Mouse (Mus musculus): ENCODE results near the gene Fam102a. TPM values are rescaled to one million over a fixed set of nuclear protein-coding genes. Genes with fewer than 3 reads are reported as not detected.
"Not testable (repeated sequence)": the region's sequence is repeated elsewhere in the genome, so short reads cannot be mapped to it uniquely, and the experiment has no call there.

The Fam102a gene
- 6.7 and 7.3 TPM in 2 replicates for polyA plus RNA-seq (2014; fragmentation: Nextera tagmentation; extraction: Ambion mirVana)

DNA sequence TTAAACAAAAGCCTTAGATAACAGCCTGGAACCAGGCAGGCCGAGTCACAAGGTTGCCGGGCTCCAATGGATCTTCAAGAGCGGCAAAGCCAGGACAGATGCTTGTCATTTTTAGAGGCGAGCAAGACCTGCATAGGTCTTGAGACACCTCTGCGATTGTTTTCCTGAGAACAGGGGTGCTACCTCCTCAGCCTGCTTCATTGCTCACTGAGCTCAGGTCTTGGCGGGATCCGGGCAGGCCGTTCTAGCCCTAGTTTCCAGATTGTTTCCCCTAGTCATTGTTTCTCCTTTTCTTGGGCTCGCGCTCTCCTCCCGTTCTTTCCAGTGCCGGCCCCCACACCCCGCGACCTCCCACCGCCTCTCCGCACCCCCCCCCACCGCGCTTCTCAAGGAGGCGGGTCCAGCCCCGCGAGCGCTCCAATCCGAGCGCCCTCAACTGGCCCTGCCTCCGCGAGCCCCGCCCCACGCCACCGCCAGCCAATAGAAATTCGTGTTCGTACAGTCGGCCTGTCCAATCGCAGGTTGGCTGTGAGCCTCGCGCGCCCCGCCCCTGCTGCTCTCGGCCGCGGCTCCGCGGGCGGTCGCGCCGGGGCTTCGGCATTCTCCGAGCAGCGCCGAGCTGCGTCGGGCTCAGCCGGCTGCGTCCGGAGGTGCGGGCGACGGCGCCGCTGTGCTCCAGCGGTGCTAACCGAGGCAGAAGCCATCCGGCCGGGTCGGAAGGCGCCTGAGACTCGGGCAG is at the start of gene Fam102a:
TSS of gene Fam102a (plus strand) at position 600 of the 739 bp plus-strand sequence.
- peaks cover 40% of the 10 kb centered on the region for H3K4me1 ChIP-seq (ENCODE audit: control insufficient read depth, insufficient read depth, low read length)
- WGBS, result 1% methylated on average over 64 of the region's 67 CpGs
- H3K27me3 ChIP-seq (ENCODE audit: control insufficient read depth, insufficient read depth, low read length), result no peaks in the 10 kb centered on the region
- peak within 1 kb of the TSS; percentile 94 for H3K9ac ChIP-seq (replicated peaks; ENCODE audit: low read depth, low read length)
- H3K9me3 ChIP-seq (ENCODE audit: control insufficient read depth, low read length), result no peaks in the 10 kb centered on the region
- H3K4me3 ChIP-seq (ENCODE audit: low read depth, low read length), result peak within 1 kb of the TSS; percentile 86
- H3K27ac ChIP-seq (ENCODE audit: low read depth, low read length), result peak within 1 kb of the TSS; percentile 91
- peak; percentile 97 for ATAC-seq (ENCODE audit: low read depth)
- H3K36me3 ChIP-seq (ENCODE audit: control insufficient read depth, insufficient read depth, low read length), result no peaks in the 10 kb centered on the region
- H3K4me2 ChIP-seq (ENCODE audit: low read depth, low read length), result peak within 1 kb of the TSS; percentile 82

DNA sequence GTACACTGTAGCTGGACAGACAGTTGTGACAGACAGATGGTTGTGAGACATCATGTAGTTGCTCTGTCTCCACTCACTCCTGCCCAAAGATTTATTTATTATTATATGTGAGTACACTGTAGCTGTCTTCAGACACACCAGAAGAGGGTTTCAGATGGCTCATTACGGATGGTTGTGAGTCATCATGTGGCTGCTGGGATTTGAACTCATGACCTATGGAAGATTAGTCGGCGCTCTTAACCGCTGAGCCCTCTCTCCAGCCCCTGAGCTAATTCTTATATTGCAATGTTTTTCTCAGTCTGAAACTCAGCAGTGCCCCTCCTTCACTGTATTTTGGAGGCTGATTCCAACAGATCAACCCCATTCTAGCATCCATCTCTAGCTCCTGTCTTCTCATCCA is 49.4 kb upstream of the Fam102a start:
- no peak overlapping the region for H3K4me3 ChIP-seq (ENCODE audit: low read depth, low read length)
- no peaks in the 10 kb centered on the region for H3K27me3 ChIP-seq (ENCODE audit: control insufficient read depth, insufficient read depth, low read length)
- H3K36me3 ChIP-seq (ENCODE audit: control insufficient read depth, insufficient read depth, low read length), result no peaks in the 10 kb centered on the region
- no peak overlapping the region for H3K4me2 ChIP-seq (ENCODE audit: low read depth, low read length)
- H3K9me3 ChIP-seq (ENCODE audit: control insufficient read depth, low read length), result no peaks in the 10 kb centered on the region
- WGBS, result 89% methylated on average over 4 of the region's 4 CpGs
- H3K9ac ChIP-seq (replicated peaks; ENCODE audit: low read depth, low read length), result no peak overlapping the region
- ATAC-seq (ENCODE audit: low read depth), result no peak
- no peak overlapping the region for H3K27ac ChIP-seq (ENCODE audit: low read depth, low read length)
- H3K4me1 ChIP-seq (ENCODE audit: control insufficient read depth, insufficient read depth, low read length), result no peaks in the 10 kb centered on the region

- 92% methylated on average over 9 of the region's 9 CpGs for WGBS
- H3K4me1 ChIP-seq (ENCODE audit: control insufficient read depth, insufficient read depth, low read length), result no peaks in the 10 kb centered on the region
- no peaks in the 10 kb centered on the region for H3K9me3 ChIP-seq (ENCODE audit: control insufficient read depth, low read length)
- ATAC-seq (ENCODE audit: low read depth), result no peak
- H3K36me3 ChIP-seq (ENCODE audit: control insufficient read depth, insufficient read depth, low read length), result no peaks in the 10 kb centered on the region
- no peak overlapping the region for H3K4me3 ChIP-seq (ENCODE audit: low read depth, low read length)
- no peak overlapping the region for H3K4me2 ChIP-seq (ENCODE audit: low read depth, low read length)
- no peaks in the 10 kb centered on the region for H3K27me3 ChIP-seq (ENCODE audit: control insufficient read depth, insufficient read depth, low read length)
- no peak overlapping the region for H3K27ac ChIP-seq (ENCODE audit: low read depth, low read length)
- H3K9ac ChIP-seq (replicated peaks; ENCODE audit: low read depth, low read length), result no peak overlapping the region
Observed at GRCm38 (mm10) chr2:32486155-32486554, 49.0 kb upstream of the Fam102a start.

DNA sequence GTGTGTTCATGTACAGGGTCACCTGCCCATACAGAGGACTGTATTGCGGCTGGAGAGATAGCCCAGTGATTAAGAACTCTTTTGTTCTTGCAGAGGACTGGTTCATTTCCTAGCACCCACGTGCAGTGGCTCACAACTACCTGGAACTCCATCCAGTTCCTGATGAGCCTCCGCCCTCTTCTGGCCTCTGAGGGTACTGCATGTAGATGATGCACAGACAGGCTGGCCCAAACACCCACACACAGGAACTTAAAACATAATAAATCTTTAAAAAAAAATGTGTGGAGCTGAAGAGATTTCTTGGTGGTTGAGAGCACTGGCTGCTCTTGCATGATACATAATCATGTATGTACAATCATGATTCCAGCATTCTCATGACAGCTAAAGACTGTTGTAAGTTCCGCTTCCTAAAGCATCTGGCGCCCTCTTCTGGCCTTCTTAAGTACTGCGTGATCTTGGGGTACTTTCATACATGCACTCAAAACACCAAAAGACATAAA is 48.0 kb upstream of the Fam102a start:
- H3K9me3 ChIP-seq (ENCODE audit: control insufficient read depth, low read length), result no peaks in the 10 kb centered on the region
- no peak overlapping the region for H3K4me2 ChIP-seq (ENCODE audit: low read depth, low read length)
- no peaks in the 10 kb centered on the region for H3K4me1 ChIP-seq (ENCODE audit: control insufficient read depth, insufficient read depth, low read length)
- no peak overlapping the region for H3K27ac ChIP-seq (ENCODE audit: low read depth, low read length)
- 8% methylated on average over 6 of the region's 6 CpGs for whole genome bisulfite sequencing
- no peaks in the 10 kb centered on the region for H3K27me3 ChIP-seq (ENCODE audit: control insufficient read depth, insufficient read depth, low read length)
- H3K36me3 ChIP-seq (ENCODE audit: control insufficient read depth, insufficient read depth, low read length), result no peaks in the 10 kb centered on the region
- peak; percentile 81 for ATAC-seq (ENCODE audit: low read depth)
- no peak overlapping the region for H3K4me3 ChIP-seq (ENCODE audit: low read depth, low read length)
- H3K9ac ChIP-seq (replicated peaks; ENCODE audit: low read depth, low read length), result no peak overlapping the region

GRCm38 (mm10) chr2:32488679-32489078 is 46.5 kb upstream of the Fam102a start:
- WGBS, result 3% methylated on average over 5 of the region's 5 CpGs
- no peak overlapping the region for H3K27ac ChIP-seq (ENCODE audit: low read depth, low read length)
- H3K27me3 ChIP-seq (ENCODE audit: control insufficient read depth, insufficient read depth, low read length), result no peaks in the 10 kb centered on the region
- no peak overlapping the region for H3K4me2 ChIP-seq (ENCODE audit: low read depth, low read length)
- H3K9me3 ChIP-seq (ENCODE audit: control insufficient read depth, low read length), result no peaks in the 10 kb centered on the region
- no peak overlapping the region for H3K4me3 ChIP-seq (ENCODE audit: low read depth, low read length)
- no peaks in the 10 kb centered on the region for H3K36me3 ChIP-seq (ENCODE audit: control insufficient read depth, insufficient read depth, low read length)
- H3K9ac ChIP-seq (replicated peaks; ENCODE audit: low read depth, low read length), result no peak overlapping the region
- H3K4me1 ChIP-seq (ENCODE audit: control insufficient read depth, insufficient read depth, low read length), result no peaks in the 10 kb centered on the region
- peak; percentile 26; the same call in 1 of the 2 replicates for ATAC-seq (ENCODE audit: low read depth)

DNA sequence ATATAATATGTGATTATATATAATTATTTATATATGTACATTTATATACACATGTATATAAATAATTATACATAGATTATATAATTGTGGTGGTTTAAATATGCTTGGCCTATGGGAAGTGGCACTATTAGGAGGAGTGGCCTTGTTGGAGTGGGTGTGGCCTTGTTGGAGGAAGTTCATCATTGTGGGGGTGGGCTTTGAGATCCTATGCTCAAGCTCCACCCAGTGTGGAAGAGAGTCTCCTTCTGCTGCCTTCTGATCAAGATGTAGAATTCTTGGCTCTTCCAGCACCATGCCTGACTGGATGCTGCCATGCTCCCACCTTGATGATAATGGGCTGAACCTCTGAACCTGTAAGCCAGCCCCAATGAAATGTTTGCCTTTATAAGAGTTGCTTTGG is 44.4 kb upstream of the Fam102a start:
- H3K4me1 ChIP-seq (ENCODE audit: control insufficient read depth, insufficient read depth, low read length); H3K4me3 ChIP-seq (ENCODE audit: low read depth, low read length); H3K27me3 ChIP-seq (ENCODE audit: control insufficient read depth, insufficient read depth, low read length); H3K4me2 ChIP-seq (ENCODE audit: low read depth, low read length); ATAC-seq (ENCODE audit: low read depth); H3K9me3 ChIP-seq (ENCODE audit: control insufficient read depth, low read length); H3K36me3 ChIP-seq (ENCODE audit: control insufficient read depth, insufficient read depth, low read length); H3K9ac ChIP-seq (replicated peaks; ENCODE audit: low read depth, low read length); H3K27ac ChIP-seq (ENCODE audit: low read depth, low read length): not testable (repeated sequence)

GRCm38 (mm10) chr2:32492661-32493060 is 42.5 kb upstream of the Fam102a start:
- Histone ChIP-seq H3K9ac (replicated peaks; ENCODE audit: low read depth, low read length) (no peak overlapping the region), H3K4me3 (ENCODE audit: low read depth, low read length) (no peak overlapping the region), H3K27me3 (ENCODE audit: control insufficient read depth, insufficient read depth, low read length) (no peaks in the 10 kb centered on the region), H3K4me2 (ENCODE audit: low read depth, low read length) (no peak overlapping the region), H3K36me3 (ENCODE audit: control insufficient read depth, insufficient read depth, low read length) (no peaks in the 10 kb centered on the region), H3K4me1 (ENCODE audit: control insufficient read depth, insufficient read depth, low read length) (no peaks in the 10 kb centered on the region), H3K27ac (ENCODE audit: low read depth, low read length) (no peak overlapping the region), H3K9me3 (ENCODE audit: control insufficient read depth, low read length) (no peaks in the 10 kb centered on the region)
- WGBS, result 71% methylated on average over 2 of the region's 2 CpGs
- no peak for ATAC-seq (ENCODE audit: low read depth)

DNA sequence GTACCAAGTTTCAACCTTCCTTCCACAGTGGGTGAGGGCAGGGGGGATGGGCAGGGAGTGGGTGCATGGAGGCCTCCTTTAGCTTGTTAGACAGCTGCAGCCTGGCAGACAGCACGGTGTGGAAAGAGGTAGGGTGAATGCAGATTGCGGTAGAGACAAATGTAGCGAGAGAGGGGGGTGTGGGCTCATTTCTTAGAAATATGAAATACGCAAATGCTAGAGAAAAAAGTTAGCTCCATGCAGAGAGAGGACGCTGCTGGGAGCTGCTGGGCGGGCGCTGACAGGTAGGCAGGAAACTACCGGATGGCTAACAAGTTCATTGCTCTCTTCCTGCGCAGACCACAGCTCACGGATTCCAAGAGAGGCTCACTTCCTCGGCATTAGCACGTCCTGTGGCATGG is 41.8 kb upstream of the Fam102a start:
- H3K4me3 ChIP-seq (ENCODE audit: low read depth, low read length), result no peak overlapping the region
- no peak overlapping the region for H3K4me2 ChIP-seq (ENCODE audit: low read depth, low read length)
- no peaks in the 10 kb centered on the region for H3K4me1 ChIP-seq (ENCODE audit: control insufficient read depth, insufficient read depth, low read length)
- H3K27ac ChIP-seq (ENCODE audit: low read depth, low read length), result no peak overlapping the region
- H3K27me3 ChIP-seq (ENCODE audit: control insufficient read depth, insufficient read depth, low read length), result no peaks in the 10 kb centered on the region
- WGBS, result 79% methylated on average over 12 of the region's 12 CpGs
- H3K36me3 ChIP-seq (ENCODE audit: control insufficient read depth, insufficient read depth, low read length), result no peaks in the 10 kb centered on the region
- H3K9ac ChIP-seq (replicated peaks; ENCODE audit: low read depth, low read length), result no peak overlapping the region
- no peak for ATAC-seq (ENCODE audit: low read depth)
- no peaks in the 10 kb centered on the region for H3K9me3 ChIP-seq (ENCODE audit: control insufficient read depth, low read length)

DNA sequence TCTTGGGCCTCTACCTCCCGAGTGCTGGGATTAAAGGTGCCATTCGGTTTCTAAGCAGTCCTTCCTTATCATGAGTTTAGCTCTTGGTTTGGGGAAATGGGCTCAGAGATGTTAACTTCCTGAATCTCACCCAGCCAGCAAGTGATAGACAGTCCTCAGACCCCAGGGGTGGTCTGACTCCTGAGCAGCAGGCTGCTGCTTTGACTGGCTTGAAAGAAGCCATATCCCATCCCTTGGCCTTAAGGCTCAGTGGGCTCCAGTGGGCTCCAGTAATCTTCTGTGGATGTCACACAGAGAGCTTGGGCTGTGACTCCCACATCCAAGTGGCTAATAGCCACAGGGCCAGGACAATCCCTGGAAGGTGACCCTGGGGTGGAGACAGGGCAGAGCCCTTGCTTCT is 40.6 kb upstream of the Fam102a start:
- ATAC-seq (ENCODE audit: low read depth), result no peak
- Histone ChIP-seq H3K4me3 (ENCODE audit: low read depth, low read length) (no peak overlapping the region), H3K4me1 (ENCODE audit: control insufficient read depth, insufficient read depth, low read length) (no peaks in the 10 kb centered on the region), H3K4me2 (ENCODE audit: low read depth, low read length) (no peak overlapping the region), H3K27ac (ENCODE audit: low read depth, low read length) (no peak overlapping the region; the same call in 1 of the 2 replicates), H3K36me3 (ENCODE audit: control insufficient read depth, insufficient read depth, low read length) (no peaks in the 10 kb centered on the region), H3K9me3 (ENCODE audit: control insufficient read depth, low read length) (no peaks in the 10 kb centered on the region), H3K9ac (replicated peaks; ENCODE audit: low read depth, low read length) (no peak overlapping the region), H3K27me3 (ENCODE audit: control insufficient read depth, insufficient read depth, low read length) (no peaks in the 10 kb centered on the region)
- 78% methylated on average over 2 of the region's 2 CpGs for WGBS
